Mouse (Mus musculus) spleen, adult 18-20 months (tissue): Measurements from ENCODE around the gene Fam171a1.
A peak's percentile ranks its signal among the peaks of the same experiment; 100 is the strongest.
"Not testable (repeated sequence)": the region's sequence is repeated elsewhere in the genome, so short reads cannot be mapped to it uniquely, and the experiment has no call there.

Experiments
- DNase-seq, 2 experiments: peaks; one replicate each; pipeline ENCODE4 v3.0.0; 2022; ENCODE audit warnings: mixed read lengths in 2 of 2

Fam171a1 gene

GRCm38 (mm10) chr2:3113866-3114265 lies at the start of gene Fam171a1:
TSS of gene Fam171a1 (plus strand) at chr2:3114224.
- no peak for DNase-seq

GRCm38 (mm10) chr2:3069140-3069539 lies 44.9 kb upstream of the Fam171a1 start:
- DNase-seq: no peak

- not testable (repeated sequence) for DNase-seq
Measured at GRCm38 (mm10) chr2:3088361-3088760, 25.7 kb upstream of the Fam171a1 start.

- DNase-seq: no peak
Measured at GRCm38 (mm10) chr2:3089274-3089673, 24.8 kb upstream of the Fam171a1 start.

- DNase-seq: no peak
Measured at GRCm38 (mm10) chr2:3096101-3096500, 17.9 kb upstream of the Fam171a1 start.

GRCm38 (mm10) chr2:3099971-3100370 lies 14.1 kb upstream of the Fam171a1 start:
- no peak for DNase-seq

GRCm38 (mm10) chr2:3101292-3101957 lies 12.6 kb upstream of the Fam171a1 start:
- no peak for DNase-seq

- no peak for DNase-seq
Measured at GRCm38 (mm10) chr2:3102360-3102759, 11.7 kb upstream of the Fam171a1 start.

- no peak for DNase-seq
Measured at GRCm38 (mm10) chr2:3107471-3107870, 6.6 kb upstream of the Fam171a1 start.

- DNase-seq: no peak
Measured at GRCm38 (mm10) chr2:3108431-3108830, 5.6 kb upstream of the Fam171a1 start.

- no peak for DNase-seq
Measured at GRCm38 (mm10) chr2:3108834-3109233, 5.2 kb upstream of the Fam171a1 start.

- DNase-seq: no peak
Measured at GRCm38 (mm10) chr2:3117855-3118202, 3.8 kb downstream of the Fam171a1 start.

- peak; percentile 23 to 52 for DNase-seq
Measured at GRCm38 (mm10) chr2:3118203-3118941, 4.3 kb downstream of the Fam171a1 start.

GRCm38 (mm10) chr2:3118969-3119368 lies 4.9 kb downstream of the Fam171a1 start:
- no peak for DNase-seq

- DNase-seq: no peak
Measured at GRCm38 (mm10) chr2:3119371-3119935, 5.4 kb downstream of the Fam171a1 start.

GRCm38 (mm10) chr2:3122571-3122970 lies 8.5 kb downstream of the Fam171a1 start:
- no peak for DNase-seq

GRCm38 (mm10) chr2:3127256-3127883 lies 13.3 kb downstream of the Fam171a1 start:
- DNase-seq: no peak

GRCm38 (mm10) chr2:3128344-3128871 lies 14.4 kb downstream of the Fam171a1 start:
- DNase-seq: no peak

GRCm38 (mm10) chr2:3128910-3129309 lies 14.9 kb downstream of the Fam171a1 start:
- no peak for DNase-seq

- no peak for DNase-seq
Measured at GRCm38 (mm10) chr2:3132473-3132872, 18.4 kb downstream of the Fam171a1 start.

- no peak for DNase-seq
Measured at GRCm38 (mm10) chr2:3134580-3135296, 20.7 kb downstream of the Fam171a1 start.

- DNase-seq: no peak
Measured at GRCm38 (mm10) chr2:3135297-3135684, 21.3 kb downstream of the Fam171a1 start.

- DNase-seq: no peak
Measured at GRCm38 (mm10) chr2:3138308-3138707, 24.3 kb downstream of the Fam171a1 start.
